Mouse (Mus musculus) ES-E14 (cell line): ENCODE results near the gene Wipf2. TPM values are rescaled to one million over a fixed set of nuclear protein-coding genes. Genes with fewer than 3 reads are reported as not detected.

Experiments
- DNase-seq: peaks from one replicate; pipeline ENCODE4 v3.0.0-alpha.2; 2013; ENCODE audit warnings: low read depth, low spot score
- H3K27ac ChIP-seq: 2 replicates; pipeline ENCODE4 v1.5.1; 2012; ENCODE audit warnings: low read depth, mild to moderate bottlenecking, low read length, moderate library complexity, mixed read lengths; ENCODE audit not compliant: poor library complexity, insufficient read depth, severe bottlenecking
- H3K36me3 ChIP-seq: 2 replicates; pipeline ENCODE4 v1.6.1; 2012; ENCODE audit warnings: mild to moderate bottlenecking, low read length, moderate library complexity, mixed read lengths; ENCODE audit not compliant: control insufficient read depth, poor library complexity, insufficient read depth, severe bottlenecking
- H3K4me1 ChIP-seq, 2 experiments: fragments of 150-350 bp in 1 of 2; sonication (generic) in 1 of 2; 2 replicates each; pipeline ENCODE4 v1.6.1; 2012; ENCODE audit warnings: low read length in 2 of 2, mild to moderate bottlenecking in 1 of 2, mixed read lengths in 1 of 2; ENCODE audit not compliant: control insufficient read depth in 2 of 2, insufficient read depth in 2 of 2, poor library complexity in 1 of 2
- H3K4me3 ChIP-seq, 2 experiments: fragments of 150-350 bp in 1 of 2; sonication (generic) in 1 of 2; 2 replicates each; pipeline ENCODE4 v1.5.1; 2012; ENCODE audit warnings: low read length in 2 of 2, low read depth in 1 of 2, mild to moderate bottlenecking in 1 of 2, mixed read lengths in 1 of 2; ENCODE audit not compliant: insufficient read depth in 1 of 2, poor library complexity in 1 of 2, severe bottlenecking in 1 of 2
- H3K9ac ChIP-seq: 2 replicates; pipeline ENCODE4 v1.6.1; 2012; ENCODE audit warnings: low read depth, mild to moderate bottlenecking, low read length, mixed read lengths; ENCODE audit not compliant: poor library complexity, insufficient read depth, severe bottlenecking
- H3K9me3 ChIP-seq: fragments of 150-350 bp; sonication (generic); 2 replicates; pipeline ENCODE4 v1.6.1; 2012; ENCODE audit warnings: low read depth, mild to moderate bottlenecking, low read length; ENCODE audit not compliant: control insufficient read depth, insufficient read depth
- CHD2 ChIP-seq: IDR thresholded peaks from 2 replicates; pipeline ENCODE4 v1.6.1; 2014; ENCODE audit warnings: mild to moderate bottlenecking, low read depth, low read length, inconsistent platforms
- HCFC1 ChIP-seq: IDR thresholded peaks from 2 replicates; pipeline ENCODE4 v1.6.1; 2012; ENCODE audit warnings: low read length, inconsistent platforms, borderline replicate concordance; ENCODE audit not compliant: insufficient read depth
- MAFK ChIP-seq: IDR thresholded peaks from 2 replicates; pipeline ENCODE4 v1.6.1; 2014; ENCODE audit warnings: mild to moderate bottlenecking, low read depth, low read length, inconsistent platforms; ENCODE audit not compliant: insufficient read depth
- ZC3H11A ChIP-seq: IDR thresholded peaks from 2 replicates; pipeline ENCODE4 v1.6.1; 2012; ENCODE audit warnings: low read depth, mild to moderate bottlenecking, inconsistent platforms, low read length, borderline replicate concordance
- ZNF384 ChIP-seq: IDR thresholded peaks from 2 replicates; pipeline ENCODE4 v1.6.1; 2012; ENCODE audit warnings: low read depth, low read length, inconsistent platforms
- in situ Hi-C, 2 experiments: fragments of 600-800 bp; cut with MboI; formaldehyde crosslinking; loops; one replicate each; pipeline ENCODE4 v1.15.1; 2025; ENCODE audit warnings: low sequenced_read_pairs in 2 of 2, inconsistent platforms in 1 of 2; ENCODE audit not compliant: unreplicated experiment in 2 of 2
- total RNA-seq: library from RNA; depleted of rRNA; stranded (reverse); fragments of 300-350 nt; gene quantifications from 2 replicates; pipeline ENCODE4 v1.2.3, GENCODE M21; 2012

Wipf2 gene
- total RNA-seq, 1 experiment: 5.8 TPM

GRCm38 (mm10) chr11:98949242-98949957 is 86.0 kb downstream of the Wipf2 start:
- Histone ChIP-seq H3K4me3 (no peak overlapping the region), H3K27ac (no peak overlapping the region), H3K9me3 (no peaks in the 10 kb centered on the region), H3K36me3 (peaks cover 5% of the 10 kb centered on the region; the same call in 1 of the 2 replicates), H3K9ac (no peak overlapping the region), H3K4me1 (peaks cover 3 to 31% of the 10 kb centered on the region in 2 experiments; a peak in 3 of 4 replicates)
- no peak for DNase-seq
- no peak for TF ChIP-seq HCFC1
- TF ChIP-seq MAFK: no peak
- no peak for TF ChIP-seq ZNF384
- no peak for TF ChIP-seq CHD2
- TF ChIP-seq ZC3H11A: no peak
- in situ Hi-C loops: no loop called here

GRCm38 (mm10) chr11:98949958-98950460 is 86.6 kb downstream of the Wipf2 start:
- TF ChIP-seq HCFC1: no peak
- TF ChIP-seq MAFK: no peak
- TF ChIP-seq ZNF384: no peak
- no peak for TF ChIP-seq CHD2
- no peak for TF ChIP-seq ZC3H11A
- in situ Hi-C loops: no loop called here
- Histone ChIP-seq H3K36me3 (peaks cover 5% of the 10 kb centered on the region; the same call in 1 of the 2 replicates), H3K4me1 (peaks cover 3 to 31% of the 10 kb centered on the region in 2 experiments; a peak in 3 of 4 replicates), H3K27ac (no peak overlapping the region), H3K4me3 (no peak overlapping the region), H3K9me3 (no peaks in the 10 kb centered on the region), H3K9ac (no peak overlapping the region)
- DNase-seq: no peak

DNA sequence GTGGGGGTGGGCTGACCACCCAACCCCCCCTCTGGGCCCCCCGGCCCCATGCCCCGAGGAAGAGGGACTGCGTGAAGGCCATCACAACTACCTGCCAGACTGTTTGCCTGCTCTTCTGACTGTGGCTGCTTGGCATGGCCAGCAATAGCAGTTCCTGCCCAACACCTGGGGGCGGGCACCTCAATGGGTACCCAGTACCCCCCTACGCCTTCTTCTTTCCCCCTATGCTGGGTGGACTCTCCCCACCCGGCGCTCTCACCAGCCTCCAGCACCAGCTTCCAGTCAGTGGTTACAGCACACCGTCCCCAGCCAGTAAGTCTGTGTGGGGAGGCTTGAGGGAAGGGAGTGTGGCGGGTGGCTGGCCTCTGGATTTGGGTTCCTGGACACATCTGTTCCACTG is 87.0 kb downstream of the Wipf2 start:
- peaks cover 5% of the 10 kb centered on the region; the same call in 1 of the 2 replicates for H3K36me3 ChIP-seq
- no peaks in the 10 kb centered on the region for H3K9me3 ChIP-seq
- in situ Hi-C loops: no loop called here
- DNase-seq: no peak
- no peak overlapping the region for H3K27ac ChIP-seq
- H3K4me1 ChIP-seq: peaks cover 6 to 35% of the 10 kb centered on the region in 2 experiments; a peak in 3 of 4 replicates
- no peak overlapping the region for H3K9ac ChIP-seq
- TF ChIP-seq CHD2 (no peak), HCFC1 (no peak), MAFK (no peak), ZC3H11A (no peak), ZNF384 (no peak)
- no peak overlapping the region for H3K4me3 ChIP-seq

GRCm38 (mm10) chr11:98951026-98951906 is 87.8 kb downstream of the Wipf2 start:
- no peak overlapping the region for H3K27ac ChIP-seq
- TF ChIP-seq ZNF384 (no peak), ZC3H11A (no peak), CHD2 (no peak), HCFC1 (no peak), MAFK (no peak)

More at GRCm38 (mm10) chr11:98951026-98951906, 87.8 kb downstream of the Wipf2 start:
- no peak overlapping the region for H3K4me3 ChIP-seq
- in situ Hi-C loops: no loop called here
- H3K36me3 ChIP-seq: peaks cover 5% of the 10 kb centered on the region; the same call in 1 of the 2 replicates
- H3K9ac ChIP-seq: no peak overlapping the region
- DNase-seq: no peak
- no peaks in the 10 kb centered on the region for H3K9me3 ChIP-seq
- peaks cover 6 to 40% of the 10 kb centered on the region in 2 experiments; a peak in 3 of 4 replicates for H3K4me1 ChIP-seq
